In the genomic region with DNA sequence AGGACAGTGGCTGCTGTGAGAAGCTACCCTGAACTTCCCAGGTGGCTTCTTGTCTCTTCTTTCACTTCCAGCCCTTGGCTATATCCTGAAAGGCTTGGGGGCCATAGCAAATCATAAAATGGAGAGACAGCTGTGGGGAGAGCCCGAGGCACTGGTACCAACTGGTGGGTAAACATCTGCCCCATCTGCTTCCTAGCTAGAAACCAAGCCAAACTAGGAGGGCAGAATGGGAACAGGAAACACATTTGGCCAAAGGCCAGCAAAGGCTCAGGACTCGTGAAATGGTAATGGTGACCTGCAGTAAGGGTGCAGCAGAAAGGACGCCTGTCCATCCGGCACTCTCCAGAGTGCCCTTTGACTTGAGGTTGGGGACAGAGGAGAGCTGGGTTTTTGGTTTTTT, we compare ENCODE assay signal across 14 mouse cellular contexts. TPM values are rescaled to one million over a fixed set of nuclear protein-coding genes. Genes with fewer than 3 reads are reported as not detected.
DNase-seq lines count a peak whose midpoint lies in the region; ATAC-seq lines count a peak whose summit lies in the region.
"Had no signal": no experiment of that assay in that cellular context is flagged by ENCODE, and none has a peak within 500 bp of the region (broad histone marks: within the 10 kb centered on the region; RNA-seq: fewer than 3 reads in every experiment).

No protein-coding gene starts in this region.

- H3K27me3 ChIP-seq in heart, embryonic 15.5 days, result no peaks in the 10 kb centered on the region
- H3K27me3 ChIP-seq in kidney, embryonic 16.5 days (ENCODE audit: insufficient read depth, low read length), result no peaks in the 10 kb centered on the region
- H3K27me3 ChIP-seq: midbrain, embryonic 13.5 days had no signal

- no peaks in the 10 kb centered on the region for H3K9me3 ChIP-seq in heart, embryonic 15.5 days (replicated peaks)
- no peaks in the 10 kb centered on the region for H3K9me3 ChIP-seq in kidney, embryonic 16.5 days (ENCODE audit: low read length)
- H3K9me3 ChIP-seq: midbrain, embryonic 13.5 days had no signal

- DNase-seq in heart, postnatal 4 days, result no peak
- peak; percentile 42 to 63 for DNase-seq in kidney, postnatal 36 days
- peak; percentile 39 for DNase-seq in urinary bladder, postnatal 14 days (ENCODE audit: low spot score)
- no peak for DNase-seq in urinary bladder, adult 18-20 months (ENCODE audit: low spot score in 2 of 2)
- no peak for DNase-seq in thymus, postnatal 4 days
- DNase-seq: cerebellum, adult 11-12 months; gastrocnemius, postnatal 10 days; heart, postnatal 10 days; left cerebral cortex, postnatal 4 days had no signal

- H3K9ac ChIP-seq in heart, embryonic 15.5 days, result no peak overlapping the region
- H3K9ac ChIP-seq in kidney, embryonic 16.5 days (replicated peaks; ENCODE audit: low read length), result no peak overlapping the region
- H3K9ac ChIP-seq: midbrain, embryonic 13.5 days had no signal

- 46% methylated on average over 4 of the region's 4 CpGs for WGBS in heart, embryonic 15.5 days
- WGBS in kidney, embryonic 16.5 days, result 37% methylated on average over 4 of the region's 4 CpGs

- peaks cover 21% of the 10 kb centered on the region for H3K4me1 ChIP-seq in heart, embryonic 15.5 days (replicated peaks)
- peaks cover 18% of the 10 kb centered on the region; the same call in 1 of the 2 replicates for H3K4me1 ChIP-seq in kidney, embryonic 16.5 days (ENCODE audit: insufficient read depth, low read length)

- H3K4me3 ChIP-seq in heart, embryonic 15.5 days, result no peak overlapping the region
- no peak overlapping the region for H3K4me3 ChIP-seq in kidney, embryonic 16.5 days (ENCODE audit: low read length)
- H3K4me3 ChIP-seq: midbrain, embryonic 13.5 days had no signal

- peak overlapping the region; percentile 19 for H3K27ac ChIP-seq in heart, embryonic 15.5 days
- H3K27ac ChIP-seq in kidney, embryonic 16.5 days (ENCODE audit: low read length), result no peak overlapping the region
- H3K27ac ChIP-seq: midbrain, embryonic 13.5 days had no signal

- H3K36me3 ChIP-seq in heart, embryonic 15.5 days, result no peaks in the 10 kb centered on the region
- H3K36me3 ChIP-seq in kidney, embryonic 16.5 days (ENCODE audit: insufficient read depth, low read length), result no peaks in the 10 kb centered on the region
- H3K36me3 ChIP-seq: midbrain, embryonic 13.5 days had no signal

- H3K4me2 ChIP-seq in heart, embryonic 15.5 days, result no peak overlapping the region
- no peak overlapping the region for H3K4me2 ChIP-seq in kidney, embryonic 16.5 days (replicated peaks; ENCODE audit: low read depth, low read length)
- H3K4me2 ChIP-seq: midbrain, embryonic 13.5 days had no signal

- no peak for ATAC-seq in heart, embryonic 15.5 days (replicated peaks; ENCODE audit: insufficient number of reproducible peaks, insufficient read depth, low FRiP score, low read depth)
- no peak for ATAC-seq in kidney, embryonic 16.5 days (ENCODE audit: low FRiP score, low TSS enrichment)
- 0 out of 2 replicates have a peak, but pooled peaks have one; percentile 3 for ATAC-seq in megakaryocyte progenitor cell, adult 5-6 weeks (replicated peaks; ENCODE audit: poor library complexity)
- ATAC-seq: forebrain, embryonic 16.5 days; midbrain, embryonic 13.5 days had no signal

RNA-seq across cellular contexts. Expression of a gene that starts 47.5 kb away (rescaled TPM):
- 50.1 and 54.5 TPM in 2 replicates for polyA plus RNA-seq in heart, embryonic 15.5 days (2015; fragmentation: Nextera tagmentation; extraction: Ambion mirVana)
- 10 to 100 TPM; 40.3 to 45.0 TPM for total RNA-seq in heart, postnatal 4 days (2021)
- polyA plus RNA-seq in kidney, embryonic 16.5 days (2015; fragmentation: Nextera tagmentation; extraction: Ambion mirVana), result 57.3 and 58.0 TPM in 2 replicates
- total RNA-seq in megakaryocyte progenitor cell, adult 5-6 weeks (2015), result 22.8 and 28.9 TPM in 2 replicates
- total RNA-seq in megakaryocyte progenitor cell, adult 5-6 weeks (2017), result 6.5 and 6.6 TPM in 2 replicates

Comparison
In these comparisons a context has a peak if more than half of its experiments do, and no peak if none do; other contexts are left out.
1. DNase-seq: peak in kidney, postnatal 36 days (2 of 2) and urinary bladder, postnatal 14 days (single experiment); none in heart, postnatal 4 days (single experiment), urinary bladder, adult 18-20 months (0 of 2) and thymus, postnatal 4 days (single experiment).